16 mouse cellular contexts compared by ENCODE assay signal in genomic region chr11:101142215-101142967, GRCm38 (mm10).
"Had no signal": no experiment of that assay in that cellular context is flagged by ENCODE, and none has a peak within 500 bp of the region (broad histone marks: within the 10 kb centered on the region; RNA-seq: fewer than 3 reads in every experiment).

No protein-coding gene starts in this region.

- H3K36me3 ChIP-seq: neural tube, embryonic 12.5 days; neural tube, embryonic 13.5 days; neural tube, embryonic 15.5 days; stomach, embryonic 15.5 days had no signal

- H3K9ac ChIP-seq: neural tube, embryonic 12.5 days; neural tube, embryonic 13.5 days; neural tube, embryonic 15.5 days; stomach, embryonic 15.5 days had no signal

- H3K4me3 ChIP-seq: neural tube, embryonic 12.5 days; neural tube, embryonic 13.5 days; neural tube, embryonic 15.5 days; stomach, embryonic 15.5 days had no signal

- H3K4me2 ChIP-seq: neural tube, embryonic 12.5 days; neural tube, embryonic 15.5 days; stomach, embryonic 15.5 days had no signal

- H3K27me3 ChIP-seq: neural tube, embryonic 15.5 days; stomach, embryonic 15.5 days had no signal

- H3K9me3 ChIP-seq: neural tube, embryonic 12.5 days; neural tube, embryonic 13.5 days; neural tube, embryonic 15.5 days; stomach, embryonic 15.5 days had no signal

- DNase-seq: retina, postnatal 1 day; right cerebral cortex, adult 18-20 months; right cerebral cortex, postnatal 14 days; right cerebral cortex, postnatal 25 days; right cerebral cortex, postnatal 4 days; spleen, adult 18-20 months; thymus, adult 18-20 months; thymus, adult 2 months; thymus, postnatal 14 days; thymus, postnatal 25 days; thymus, postnatal 36 days; thymus, postnatal 4 days had no signal

- H3K27ac ChIP-seq: neural tube, embryonic 12.5 days; neural tube, embryonic 13.5 days; neural tube, embryonic 15.5 days; stomach, embryonic 15.5 days had no signal
